Mouse (Mus musculus) CD4-positive naive resting alpha-beta T cell, adult 76 days (primary cell): ENCODE data around the gene Chmp6. TPM values are rescaled to one million over a fixed set of nuclear protein-coding genes. Genes with fewer than 3 reads are reported as not detected.

Source experiments
- total RNA-seq: library from RNA; stranded (reverse); gene quantifications from one replicate; pipeline ENCODE4 v1.2.4, GENCODE M21; 2023

The Chmp6 gene
- total RNA-seq: 26.2 TPM

DNA sequence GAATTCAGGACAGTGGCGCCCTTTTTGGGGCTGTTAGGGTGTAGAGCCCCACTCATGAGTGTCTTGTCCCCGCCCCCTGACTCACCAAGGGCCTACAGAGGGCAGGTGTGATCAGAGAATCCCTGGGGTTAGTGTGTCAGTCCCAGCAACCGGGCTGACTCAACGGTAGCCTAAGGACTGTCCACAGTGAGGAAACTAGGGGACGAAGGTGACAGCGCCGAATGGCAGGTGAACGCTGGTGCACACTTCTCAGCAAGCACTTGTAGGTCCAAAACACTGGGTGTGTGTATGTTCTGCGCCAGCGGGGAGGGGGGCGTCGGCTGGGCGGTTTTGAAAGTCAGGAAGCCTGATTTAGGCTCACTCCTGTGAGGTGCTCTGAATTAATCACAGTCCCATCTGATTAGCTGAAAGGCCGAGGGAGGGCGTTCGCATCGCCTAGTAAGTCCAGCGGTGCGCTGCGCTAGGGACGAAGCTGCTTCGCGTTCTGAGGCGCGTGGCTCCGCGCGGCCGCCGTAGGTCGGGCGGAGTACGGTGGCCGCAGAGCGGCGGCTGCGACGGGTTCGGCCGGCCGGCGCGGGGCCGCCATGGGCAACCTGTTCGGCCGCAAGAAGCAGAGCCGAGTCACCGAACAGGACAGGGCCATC lies at the start of gene Chmp6:
TSS of gene Chmp6 (plus strand) at position 151 of the 644 bp plus-strand sequence.

GRCm38 (mm10) chr11:119942727-119943427 lies 29.6 kb downstream of the Chmp6 start, which contains the start of gene Baiap2:
Gene Baiap2, plus strand, starts transcription at chr11:119942763.

Other genes starting within 250 kb of the Chmp6 start
- gene Baiap2, start 29.3 kb downstream of the Chmp6 start, total RNA-seq: 28.3 TPM
- gene Aatk, start 133.7 kb downstream of the Chmp6 start, total RNA-seq: 0.15 TPM
- gene Cep131, start 173.4 kb downstream of the Chmp6 start, total RNA-seq: 9.7 TPM
- gene Tepsin, start 185.3 kb downstream of the Chmp6 start, total RNA-seq: 15.2 TPM
- 47.3 TPM for gene Ndufaf8, start 185.5 kb downstream of the Chmp6 start, total RNA-seq
- 102 TPM for gene Slc38a10, start 237.9 kb downstream of the Chmp6 start, total RNA-seq